Mouse (Mus musculus): ENCODE measurements around the gene Wfikkn1.
"Not testable (repeated sequence)": the region's sequence is repeated elsewhere in the genome, so short reads cannot be mapped to it uniquely, and the experiment has no call there.

GRCm38 (mm10) chr17:25871566-25871965 lies 9.1 kb downstream of the Wfikkn1 start:
- TF ChIP-seq CTCF (IDR thresholded peaks at IDR 0.05; ENCODE audit: extremely low read depth, insufficient read depth, insufficient read length, insufficient replicate concordance); POLR2A (IDR thresholded peaks at IDR 0.05; ENCODE audit: low read depth, low read length): not testable (repeated sequence)

All from spleen, adult 2 months (tissue).